Mouse (Mus musculus) spleen, adult 2 months (tissue): ENCODE data around the gene Pecam1.
A peak's percentile ranks its signal among the peaks of the same experiment; 100 is the strongest.

Experiments used
- CTCF ChIP-seq: fragments of 200-500 bp; IDR thresholded peaks from 2 replicates; pipeline ENCODE4 v1.5.1; 2011; ENCODE audit warnings: mild to moderate bottlenecking, inconsistent platforms; ENCODE audit not compliant: insufficient read depth, insufficient read length, insufficient replicate concordance; ENCODE audit errors: extremely low read depth
- POLR2A ChIP-seq: fragments of 200-500 bp; IDR thresholded peaks from 2 replicates; pipeline ENCODE4 v1.6.1; 2011; ENCODE audit warnings: low read depth, low read length, inconsistent platforms

GRCm38 (mm10) chr11:106788775-106789459 is 38.5 kb upstream of the Pecam1 start, which contains the start of the genes Ddx5 and Cep95:
- TF ChIP-seq POLR2A: peak; percentile 32
- TF ChIP-seq CTCF: peak; percentile 6; the same call in 1 of the 2 replicates
